Mouse (Mus musculus): ENCODE data around the gene Ifnk.

DNA sequence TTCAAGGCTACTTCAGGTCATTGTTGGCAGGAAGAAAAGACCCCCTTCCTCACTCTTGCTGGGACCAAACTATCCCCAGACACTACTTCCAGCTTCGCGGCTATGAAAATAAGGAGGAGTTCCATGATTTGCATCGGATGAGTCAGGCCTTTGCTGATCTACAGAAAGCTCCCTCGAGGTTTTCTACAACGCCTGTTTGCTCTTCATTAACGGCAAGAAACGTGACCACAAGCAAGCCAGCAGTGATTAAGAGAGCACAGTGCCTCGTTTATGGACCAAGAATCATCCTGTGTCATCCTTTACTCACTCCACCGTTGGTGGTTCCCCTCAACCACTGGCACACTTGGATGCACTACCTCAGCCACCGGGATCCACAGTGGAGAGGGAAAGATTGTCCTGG lies 6.1 kb upstream of the Ifnk start:
- TF ChIP-seq POLR2A (IDR thresholded peaks at IDR 0.05; ENCODE audit: low read depth, low read length) (no peak), USF2 (conservative IDR thresholded peaks at IDR 0.05; ENCODE audit: low read depth, low read length) (no peak), ZMIZ1 (IDR thresholded peaks at IDR 0.05; ENCODE audit: low read depth, low read length) (no peak)

All from CH12.LX (cell line).